Mouse (Mus musculus) ovary, adult 18-20 months (tissue): Measurements from ENCODE around the gene 2210407C18Rik.

Experiments used
- DNase-seq: peaks from one replicate; pipeline ENCODE4 v3.0.0; 2022; ENCODE audit warnings: low spot score, mixed read lengths

2210407C18Rik gene

GRCm38 (mm10) chr11:58615975-58616374 is at the start of gene 2210407C18Rik:
Gene 2210407C18Rik (minus strand): TSS chr11:58616075.
- DNase-seq: no peak

DNA sequence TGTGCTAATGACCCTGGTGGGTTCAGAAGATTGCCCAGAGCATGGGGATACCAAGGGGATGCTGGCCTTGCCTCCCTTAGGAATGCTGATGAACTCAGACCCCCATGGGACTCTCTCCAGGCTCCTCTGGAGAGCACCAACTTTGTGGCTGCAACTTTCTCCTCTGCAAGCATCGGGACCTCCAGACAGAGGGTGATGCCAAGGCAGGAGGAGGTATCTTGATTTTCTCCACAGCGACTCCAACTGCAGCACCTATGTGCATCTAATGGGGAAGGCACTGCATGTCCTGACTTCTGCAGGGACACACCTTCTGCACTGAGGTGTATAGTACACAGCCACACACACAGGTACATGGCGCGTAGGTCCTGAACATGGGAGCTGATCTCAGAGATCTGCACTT is 42.7 kb upstream of the 2210407C18Rik start, which contains the start of gene Olfr322:
TSS of gene Olfr322 (plus strand) at position 187 of the 400 bp plus-strand sequence.
- no peak for DNase-seq

DNA sequence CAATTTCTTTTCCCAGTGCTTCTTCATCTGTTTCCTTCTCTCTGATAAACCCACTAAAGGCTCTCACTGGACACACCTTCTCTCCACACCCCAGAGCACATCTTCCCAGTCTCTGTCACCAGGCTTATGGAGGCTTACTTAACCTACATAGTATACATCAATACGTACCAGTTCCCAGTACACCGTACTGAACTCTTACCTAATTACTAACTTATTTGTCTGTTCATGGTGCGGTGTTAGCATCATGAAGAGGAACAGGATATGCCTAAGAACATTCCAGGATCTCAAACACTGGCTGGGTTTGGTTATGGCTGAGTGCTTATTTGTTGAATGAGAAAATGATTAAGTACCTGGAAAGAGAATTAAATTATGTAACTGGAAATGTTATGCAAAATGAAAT is 39.3 kb upstream of the 2210407C18Rik start:
- no peak for DNase-seq

- no peak for DNase-seq
Observed at GRCm38 (mm10) chr11:58643350-58643749, 27.5 kb upstream of the 2210407C18Rik start.

GRCm38 (mm10) chr11:58641638-58642358 is 25.9 kb upstream of the 2210407C18Rik start:
- DNase-seq: no peak

DNA sequence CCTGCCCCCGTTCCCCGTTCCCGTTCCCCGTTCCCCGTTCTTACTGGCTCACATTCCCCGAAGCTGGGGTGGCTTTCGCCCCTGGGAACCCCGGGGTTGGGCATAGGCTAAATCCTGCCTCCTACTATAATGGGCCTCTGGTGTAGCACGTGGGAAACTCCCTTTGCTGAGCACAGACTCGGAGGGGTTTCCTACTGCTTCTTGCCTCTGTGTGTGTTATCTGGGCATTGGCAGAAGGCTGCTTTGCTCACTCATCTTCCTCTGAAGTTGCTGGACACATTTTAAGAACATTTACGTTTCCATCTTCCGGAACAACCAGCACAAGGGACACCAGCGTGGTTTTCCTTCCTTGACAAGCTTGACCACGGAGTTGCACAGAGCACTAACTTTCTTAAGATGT is 25.2 kb upstream of the 2210407C18Rik start:
- DNase-seq: no peak

- DNase-seq: no peak
Observed at GRCm38 (mm10) chr11:58640272-58640867, 24.5 kb upstream of the 2210407C18Rik start, which contains the start of gene Trim58. Gene Trim58 (plus strand): TSS chr11:58640465.

GRCm38 (mm10) chr11:58638176-58638701 is 22.4 kb upstream of the 2210407C18Rik start:
- peak; percentile 11 for DNase-seq

DNA sequence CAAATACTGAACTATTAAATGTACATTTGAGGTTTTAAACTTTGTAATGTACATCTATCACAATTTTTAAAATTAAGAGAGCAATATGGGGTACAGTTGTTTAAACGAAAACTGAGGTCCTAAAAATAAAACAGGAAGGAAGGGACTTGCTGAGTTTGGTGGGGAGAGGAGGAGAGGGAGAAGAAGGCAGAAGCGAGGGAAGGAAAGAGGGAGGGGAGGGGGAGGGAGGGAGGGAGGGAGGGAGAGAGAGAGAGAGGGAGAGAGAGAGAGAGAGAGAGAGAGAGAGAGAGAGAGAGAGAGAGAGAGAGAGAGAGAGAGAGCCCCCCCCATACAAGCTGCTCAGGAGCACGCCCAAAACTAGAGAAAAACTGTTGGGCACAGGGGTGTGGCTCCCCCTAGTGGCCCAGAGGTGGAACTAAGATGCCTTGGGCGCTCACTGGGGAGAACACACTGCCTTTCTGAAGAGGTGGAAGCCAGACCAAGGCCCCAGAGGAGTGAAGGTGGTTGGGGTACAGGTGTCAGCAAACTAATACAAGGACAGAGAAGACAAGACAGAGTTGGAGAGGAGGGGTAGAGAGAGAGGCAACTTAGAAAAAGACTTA is 20.6 kb upstream of the 2210407C18Rik start:
- no peak for DNase-seq

- DNase-seq: no peak
Observed at GRCm38 (mm10) chr11:58634878-58635277, 19.0 kb upstream of the 2210407C18Rik start.

DNA sequence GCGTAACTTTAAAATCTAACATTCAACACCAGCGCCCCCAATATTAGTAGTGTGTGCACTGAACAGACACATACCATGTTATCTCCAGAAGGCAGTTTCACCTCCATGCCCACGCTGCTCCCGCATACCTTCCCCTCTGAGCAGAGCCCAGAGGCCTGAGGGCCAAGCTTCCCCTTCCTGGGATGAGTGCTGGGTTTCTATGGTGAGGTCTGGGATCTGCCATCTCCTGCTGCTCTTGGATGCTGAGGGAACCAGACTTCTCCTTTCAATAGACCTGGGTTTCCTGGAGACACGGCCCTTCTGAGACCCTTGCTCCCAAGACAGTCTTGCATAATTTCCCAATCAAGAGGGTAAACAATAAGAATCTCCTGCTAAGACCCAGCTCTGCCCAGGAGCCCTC is 14.5 kb upstream of the 2210407C18Rik start, which contains the start of gene Olfr323:
TSS of gene Olfr323 (minus strand) at position 101 of the 400 bp plus-strand sequence.
- no peak for DNase-seq

- DNase-seq: no peak
Observed at GRCm38 (mm10) chr11:58626146-58626545, 10.3 kb upstream of the 2210407C18Rik start.

DNA sequence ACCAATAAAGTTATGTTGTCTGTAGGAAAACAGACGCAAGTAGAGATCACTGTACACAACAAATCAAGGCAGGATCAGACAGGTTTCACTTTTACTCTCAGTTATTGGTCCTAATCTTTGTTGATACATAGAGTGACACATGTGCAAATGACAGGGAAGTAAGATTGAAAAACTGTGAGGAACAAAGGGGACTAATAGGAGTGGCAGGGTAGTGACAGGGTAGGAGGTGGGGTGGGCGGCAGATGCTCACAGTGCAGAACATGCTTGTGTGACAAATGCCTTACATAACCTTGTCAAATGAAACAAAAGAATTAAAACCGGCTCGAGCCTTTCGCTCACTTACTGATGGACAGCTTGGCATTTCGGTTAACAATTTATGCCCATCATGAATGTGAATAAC is 2.9 kb upstream of the 2210407C18Rik start:
- no peak for DNase-seq

GRCm38 (mm10) chr11:58618369-58618768 is 2.5 kb upstream of the 2210407C18Rik start:
- DNase-seq: no peak

- no peak for DNase-seq
Observed at GRCm38 (mm10) chr11:58614526-58614925, 1.3 kb downstream of the 2210407C18Rik start.

DNA sequence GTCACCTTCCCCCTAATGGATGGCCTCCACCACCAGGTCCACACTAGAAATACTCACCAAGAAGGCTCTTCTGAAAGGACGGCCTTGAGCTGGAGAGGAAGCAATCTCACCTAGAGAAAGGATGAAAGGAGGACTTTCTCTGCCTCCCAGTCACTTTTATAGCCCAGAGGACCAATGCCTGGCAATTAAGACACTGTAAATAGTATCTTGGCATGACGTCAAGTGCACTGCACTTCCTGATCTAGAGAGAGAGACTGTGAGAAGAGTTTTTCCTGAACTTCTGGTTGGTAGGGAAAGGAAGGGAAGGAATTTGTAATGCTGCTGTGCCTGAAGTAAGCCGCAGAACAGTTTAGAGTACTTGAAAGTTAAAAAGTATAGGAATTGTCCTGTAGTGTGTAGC is 2.5 kb downstream of the 2210407C18Rik start:
- no peak for DNase-seq

DNA sequence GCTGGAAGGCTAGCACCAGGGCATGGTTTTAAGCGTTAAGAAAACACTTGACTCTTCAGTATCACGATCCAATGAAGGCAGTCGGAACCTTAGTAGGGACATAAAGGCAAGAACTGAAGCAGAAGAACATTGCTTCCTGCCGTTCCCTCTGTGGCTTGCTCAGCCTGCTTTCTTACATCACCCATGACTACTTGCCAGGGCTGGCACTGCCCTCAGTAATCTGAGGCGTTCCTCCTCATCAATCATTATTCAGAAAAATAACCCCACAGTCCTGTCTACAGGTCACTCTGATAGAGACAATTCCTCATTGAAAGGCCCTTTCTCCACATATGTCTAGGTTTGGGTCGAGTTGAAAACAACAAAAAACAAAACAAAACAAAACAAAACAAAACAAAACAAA is 8.8 kb downstream of the 2210407C18Rik start:
- DNase-seq: no peak

GRCm38 (mm10) chr11:58606177-58606919 is 9.5 kb downstream of the 2210407C18Rik start:
- no peak for DNase-seq

DNA sequence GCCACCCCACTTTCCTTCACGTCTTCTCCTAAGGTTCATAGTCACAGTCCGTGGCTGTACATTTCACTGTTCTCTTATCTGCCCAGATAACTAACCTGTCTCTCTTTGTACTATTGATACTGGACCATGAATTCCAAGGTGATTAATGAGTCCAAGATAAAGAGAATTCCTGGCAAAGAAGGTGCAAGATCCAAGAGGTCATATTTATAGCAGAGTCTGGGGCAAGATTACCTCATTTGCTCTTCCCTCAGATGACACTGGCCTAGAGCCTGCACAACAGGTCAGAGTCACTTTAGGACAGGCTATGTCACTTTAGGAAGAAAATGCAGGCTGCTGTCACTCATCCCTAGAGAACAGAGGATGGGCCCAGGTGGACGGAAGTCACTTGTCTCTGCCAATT is 10.6 kb downstream of the 2210407C18Rik start:
- DNase-seq: no peak

GRCm38 (mm10) chr11:58604688-58605087 is 11.2 kb downstream of the 2210407C18Rik start:
- no peak for DNase-seq

GRCm38 (mm10) chr11:58602800-58603560 is 12.9 kb downstream of the 2210407C18Rik start:
- DNase-seq: no peak
